Mouse (Mus musculus) heart, embryonic 16.5 days (tissue): ENCODE measurements around the gene Unc45a. TPM values are rescaled to one million over a fixed set of nuclear protein-coding genes. Genes with fewer than 3 reads are reported as not detected.
A peak's percentile ranks its signal among the peaks of the same experiment; 100 is the strongest.

Experiments
- ATAC-seq: fragments of 200-750 bp; cut with Nextera tagmentation; replicated peaks from 2 replicates; pipeline ENCODE4 v1.8.0; 2017; ENCODE audit warnings: moderate number of reproducible peaks; ENCODE audit not compliant: insufficient read depth, low FRiP score; ENCODE audit errors: extremely low read depth
- H3K27ac ChIP-seq: fragments of 300-500 bp; sonication (generic); 2 replicates; pipeline ENCODE4 v1.5.1; 2014; ENCODE audit warnings: mild to moderate bottlenecking, low read length, control low read depth, moderate library complexity
- H3K27me3 ChIP-seq: fragments of 300-500 bp; sonication (generic); 2 replicates; pipeline ENCODE4 v1.6.1; 2014; ENCODE audit warnings: low read length, mixed read lengths; ENCODE audit not compliant: control insufficient read depth, insufficient read depth
- H3K36me3 ChIP-seq: fragments of 300-500 bp; sonication (generic); 2 replicates; pipeline ENCODE4 v1.6.1; 2014; ENCODE audit not compliant: control insufficient read depth, insufficient read depth
- H3K4me1 ChIP-seq: fragments of 300-500 bp; sonication (generic); 2 replicates; pipeline ENCODE4 v1.6.1; 2014; ENCODE audit warnings: low read length, mixed read lengths; ENCODE audit not compliant: control insufficient read depth, insufficient read depth
- H3K4me2 ChIP-seq: fragments of 300-500 bp; sonication (generic); 2 replicates; pipeline ENCODE4 v1.6.1; 2014; ENCODE audit warnings: low read depth, mild to moderate bottlenecking, control low read depth, low read length
- H3K4me3 ChIP-seq: fragments of 300-500 bp; sonication (generic); 2 replicates; pipeline ENCODE4 v1.5.1; 2014; ENCODE audit warnings: mild to moderate bottlenecking, control low read depth, low read length
- H3K9ac ChIP-seq: fragments of 300-500 bp; sonication (generic); 2 replicates; pipeline ENCODE4 v1.6.1; 2014; ENCODE audit warnings: low read length, control low read depth
- H3K9me3 ChIP-seq: fragments of 300-500 bp; sonication (generic); replicated peaks from 2 replicates; pipeline ENCODE4 v1.6.1; 2016; ENCODE audit warnings: low read length; ENCODE audit not compliant: control insufficient read depth
- WGBS: fragments of 180-500 bp; shearing (Covaris S2); extraction: QIAGEN DNeasy Blood & Tissue Kit; methylation state at CpG from one replicate; pipeline ENCODE4 v1.1.7; 2014; 5-methylcytosine and 5-hydroxymethylcytosine counted together
- polyA plus RNA-seq: library from polyadenylated mRNA; unstranded; fragments of >200 nt; fragmentation: Nextera tagmentation; extraction: Ambion mirVana; gene quantifications from 2 replicates; pipeline ENCODE4 v1.2.1, GENCODE M21; 2015

The Unc45a gene
- polyA plus RNA-seq, 1 experiment from 2014 or later, result 20.6 TPM

GRCm38 (mm10) chr7:80341793-80342192, 988 bp upstream of the Unc45a start:
- no peak overlapping the region for H3K9ac ChIP-seq
- H3K36me3 ChIP-seq, result peaks cover 1% of the 10 kb centered on the region
- peaks cover 2% of the 10 kb centered on the region; the same call in 1 of the 2 replicates for H3K27me3 ChIP-seq
- 58% methylated on average over 7 of the region's 7 CpGs for WGBS
- peaks cover 27% of the 10 kb centered on the region for H3K4me1 ChIP-seq
- no peaks in the 10 kb centered on the region for H3K9me3 ChIP-seq
- no peak overlapping the region for H3K27ac ChIP-seq
- H3K4me3 ChIP-seq, result no peak overlapping the region
- H3K4me2 ChIP-seq, result no peak overlapping the region
- ATAC-seq, result no peak

GRCm38 (mm10) chr7:80339793-80340628, 794 bp downstream of the Unc45a start:
- under 1% methylated on average over 45 of the region's 45 CpGs for WGBS
- ATAC-seq, result peak; percentile 97

GRCm38 (mm10) chr7:80339371-80339770, 1.4 kb downstream of the Unc45a start:
- H3K4me1 ChIP-seq, result peaks cover 26% of the 10 kb centered on the region
- no peaks in the 10 kb centered on the region for H3K9me3 ChIP-seq
- 9% methylated on average over 17 of the region's 17 CpGs for WGBS
- peak overlapping the region; percentile 66 for H3K4me2 ChIP-seq
- peak overlapping the region; percentile 77 for H3K4me3 ChIP-seq
- peaks cover 23% of the 10 kb centered on the region for H3K36me3 ChIP-seq
- peak overlapping the region; percentile 67 for H3K9ac ChIP-seq
- H3K27ac ChIP-seq, result no peak overlapping the region
- H3K27me3 ChIP-seq, result peaks cover 2% of the 10 kb centered on the region; the same call in 1 of the 2 replicates
- no peak for ATAC-seq

More at GRCm38 (mm10) chr7:80339793-80340628, 794 bp downstream of the Unc45a start:
- Histone ChIP-seq H3K36me3 (peaks cover 18% of the 10 kb centered on the region), H3K9ac (peak overlapping the region; percentile 76), H3K27me3 (peaks cover 2% of the 10 kb centered on the region; the same call in 1 of the 2 replicates), H3K4me2 (peak overlapping the region; percentile 66), H3K27ac (peak overlapping the region; percentile 88), H3K4me3 (peak overlapping the region; percentile 77), H3K4me1 (peaks cover 26% of the 10 kb centered on the region), H3K9me3 (no peaks in the 10 kb centered on the region)

- Histone ChIP-seq H3K4me1 (peaks cover 16% of the 10 kb centered on the region), H3K4me3 (no peak overlapping the region), H3K36me3 (peaks cover 41% of the 10 kb centered on the region), H3K9ac (no peak overlapping the region), H3K27ac (no peak overlapping the region), H3K4me2 (no peak overlapping the region), H3K27me3 (peaks cover under 1% of the 10 kb centered on the region; the same call in 1 of the 2 replicates), H3K9me3 (no peaks in the 10 kb centered on the region)
- ATAC-seq, result no peak
- 83% methylated on average over 3 of the region's 3 CpGs for WGBS
These were observed 3.9 kb downstream of the Unc45a start for GRCm38 (mm10) chr7:80336932-80337331.

- Histone ChIP-seq H3K27me3 (no peaks in the 10 kb centered on the region), H3K36me3 (peaks cover 62% of the 10 kb centered on the region), H3K9ac (no peak overlapping the region), H3K4me2 (no peak overlapping the region), H3K4me1 (peaks cover 8% of the 10 kb centered on the region), H3K4me3 (no peak overlapping the region), H3K27ac (no peak overlapping the region), H3K9me3 (no peaks in the 10 kb centered on the region)
- no peak for ATAC-seq
- 80% methylated on average over 4 of the region's 4 CpGs for WGBS
These were observed 6.0 kb downstream of the Unc45a start for GRCm38 (mm10) chr7:80334848-80335247.

GRCm38 (mm10) chr7:80331433-80331832, 9.4 kb downstream of the Unc45a start:
- Histone ChIP-seq H3K36me3 (peaks cover 81% of the 10 kb centered on the region), H3K27me3 (no peaks in the 10 kb centered on the region), H3K9ac (no peak overlapping the region), H3K4me2 (no peak overlapping the region), H3K27ac (no peak overlapping the region), H3K4me3 (no peak overlapping the region), H3K9me3 (no peaks in the 10 kb centered on the region), H3K4me1 (no peaks in the 10 kb centered on the region)
- 93% methylated on average over 19 of the region's 19 CpGs for WGBS
- no peak for ATAC-seq

GRCm38 (mm10) chr7:80330278-80330677, 10.5 kb downstream of the Unc45a start:
- ATAC-seq, result no peak
- Histone ChIP-seq H3K4me1 (no peaks in the 10 kb centered on the region), H3K4me3 (no peak overlapping the region), H3K9ac (no peak overlapping the region), H3K36me3 (peaks cover 77% of the 10 kb centered on the region), H3K27me3 (no peaks in the 10 kb centered on the region), H3K9me3 (no peaks in the 10 kb centered on the region), H3K27ac (no peak overlapping the region), H3K4me2 (no peak overlapping the region)
- WGBS, result 85% methylated on average over 8 of the region's 8 CpGs

- Histone ChIP-seq H3K27ac (no peak overlapping the region), H3K9ac (no peak overlapping the region), H3K4me3 (no peak overlapping the region), H3K4me2 (no peak overlapping the region), H3K4me1 (peaks cover 12% of the 10 kb centered on the region), H3K27me3 (no peaks in the 10 kb centered on the region), H3K36me3 (peaks cover 47% of the 10 kb centered on the region), H3K9me3 (no peaks in the 10 kb centered on the region)
- 96% methylated on average over 19 of the region's 19 CpGs for WGBS
- no peak for ATAC-seq
These were observed 14.7 kb downstream of the Unc45a start for GRCm38 (mm10) chr7:80326076-80326475.

GRCm38 (mm10) chr7:80325292-80325868, 15.4 kb downstream of the Unc45a start:
- Histone ChIP-seq H3K4me3 (no peak overlapping the region), H3K4me2 (no peak overlapping the region), H3K27me3 (no peaks in the 10 kb centered on the region), H3K27ac (peak overlapping the region; percentile 54), H3K9ac (no peak overlapping the region), H3K9me3 (no peaks in the 10 kb centered on the region), H3K4me1 (peaks cover 12% of the 10 kb centered on the region), H3K36me3 (peaks cover 40% of the 10 kb centered on the region)
- no peak for ATAC-seq
- 93% methylated on average over 16 of the region's 16 CpGs for WGBS
